Comparison of ENCODE assay signal across 16 mouse cellular contexts in the genomic region with DNA sequence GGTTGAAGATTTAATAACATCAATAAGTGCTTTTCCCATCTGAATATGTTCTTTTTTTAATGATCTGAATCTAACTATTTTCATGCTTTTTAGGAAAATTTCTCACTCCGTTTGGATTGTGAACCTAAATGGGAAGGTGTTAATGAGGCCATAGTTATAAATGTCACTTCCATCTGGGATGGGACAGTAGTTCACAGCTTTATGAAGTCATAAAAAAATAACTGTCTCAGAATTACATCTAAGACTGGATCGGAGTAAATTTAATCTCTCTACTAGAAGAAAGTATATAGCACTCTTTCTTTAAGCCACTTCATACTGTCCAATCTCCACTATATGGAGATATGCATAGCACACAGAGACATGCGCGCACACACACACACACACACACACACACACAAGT.
"Had no signal": no experiment of that assay in that cellular context is flagged by ENCODE, and none has a peak within 500 bp of the region (broad histone marks: within the 10 kb centered on the region; RNA-seq: fewer than 3 reads in every experiment).

No protein-coding gene starts in this region.

- H3K4me1 ChIP-seq: midbrain, embryonic 10.5 days; midbrain, embryonic 12.5 days; neural tube, embryonic 12.5 days; stomach, embryonic 15.5 days had no signal

- DNase-seq: lung, adult 18-20 months; lung, embryonic 14.5 days; lung, postnatal 10 days; lung, postnatal 4 days; midbrain, embryonic 14.5 days; right cerebral cortex, postnatal 14 days; thymus, adult 18-20 months; thymus, postnatal 14 days; thymus, postnatal 36 days had no signal

- H3K36me3 ChIP-seq: midbrain, embryonic 10.5 days; midbrain, embryonic 12.5 days; neural tube, embryonic 12.5 days; stomach, embryonic 15.5 days had no signal

- H3K27me3 ChIP-seq: midbrain, embryonic 12.5 days; neural tube, embryonic 12.5 days; stomach, embryonic 15.5 days had no signal

- H3K4me3 ChIP-seq: midbrain, embryonic 10.5 days; midbrain, embryonic 12.5 days; myocyte; neural tube, embryonic 12.5 days; stomach, embryonic 15.5 days had no signal

- H3K9me3 ChIP-seq: midbrain, embryonic 10.5 days; midbrain, embryonic 12.5 days; neural tube, embryonic 12.5 days; stomach, embryonic 15.5 days had no signal

- H3K9ac ChIP-seq: lung, embryonic 14.5 days; midbrain, embryonic 12.5 days; neural tube, embryonic 12.5 days; stomach, embryonic 15.5 days had no signal

- ATAC-seq: midbrain, embryonic 16.5 days had no signal

- H3K4me2 ChIP-seq: lung, embryonic 14.5 days; midbrain, embryonic 12.5 days; neural tube, embryonic 12.5 days; stomach, embryonic 15.5 days had no signal

- H3K27ac ChIP-seq: midbrain, embryonic 10.5 days; midbrain, embryonic 12.5 days; neural tube, embryonic 12.5 days; stomach, embryonic 15.5 days; stomach, postnatal 0 days had no signal
